Comparison of ENCODE assay signal across 10 mouse cellular contexts in the genomic region with DNA sequence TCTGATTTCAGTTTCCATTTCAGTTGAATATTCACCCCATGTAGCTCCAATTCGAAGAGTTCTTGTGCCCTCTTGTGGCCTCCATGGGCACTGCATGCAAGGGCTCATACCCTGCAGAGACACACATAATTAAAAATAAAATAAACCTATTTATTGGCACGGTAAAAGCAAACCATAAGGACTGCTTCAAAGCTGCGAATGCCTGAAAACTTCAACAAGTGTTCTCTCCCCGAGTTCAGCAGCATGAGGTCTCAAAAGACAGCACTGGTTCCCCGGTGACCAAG. TPM values are rescaled to one million over a fixed set of nuclear protein-coding genes. Genes with fewer than 3 reads are reported as not detected.
A peak's percentile ranks its signal among the peaks of the same experiment; 100 is the strongest.
DNase-seq lines count a peak whose midpoint lies in the region; ATAC-seq and TF ChIP-seq lines count a peak whose summit lies in the region.
"Had no signal": no experiment of that assay in that cellular context is flagged by ENCODE, and none has a peak within 500 bp of the region (broad histone marks: within the 10 kb centered on the region; RNA-seq: fewer than 3 reads in every experiment).

No protein-coding gene starts in this region.

- H3K36me3 ChIP-seq in midbrain, postnatal 0 days (ENCODE audit: insufficient read depth, low read length): no peaks in the 10 kb centered on the region
- H3K36me3 ChIP-seq in midbrain, embryonic 13.5 days: no peaks in the 10 kb centered on the region

- H3K9me3 ChIP-seq in midbrain, postnatal 0 days (ENCODE audit: low read length): peaks cover 90% of the 10 kb centered on the region
- H3K9me3 ChIP-seq in midbrain, embryonic 13.5 days: peaks cover 83% of the 10 kb centered on the region

- 35% methylated on average over 5 of the region's 5 CpGs for WGBS in cerebellum, adult 2 months
- WGBS in midbrain, postnatal 0 days: 41% methylated on average over 5 of the region's 5 CpGs
- 37% methylated on average over 5 of the region's 5 CpGs for WGBS in midbrain, embryonic 13.5 days

- no peak for TF ChIP-seq POLR2A in cerebellum, adult 2 months (IDR thresholded peaks at IDR 0.05; ENCODE audit: borderline replicate concordance, insufficient read depth, low read length)

- DNase-seq in cerebellum, adult 2 months: no peak
- DNase-seq in cerebellum, adult 9-11 months: no peak
- peak; percentile 74 for DNase-seq in midbrain, postnatal 0 days (ENCODE audit: low spot score)
- peak; percentile 70 for DNase-seq in brain, adult 2 months (ENCODE audit: low read depth, low spot score)
- peak; percentile 76 for DNase-seq in lung, postnatal 14 days
- peak; percentile 55 to 64 for DNase-seq in thymus, postnatal 36 days

- H3K27ac ChIP-seq in cerebellum, adult 2 months (ENCODE audit: insufficient read depth, low read length): no peak overlapping the region
- H3K27ac ChIP-seq in midbrain, postnatal 0 days (ENCODE audit: low read depth, low read length): no peak overlapping the region
- no peak overlapping the region for H3K27ac ChIP-seq in midbrain, embryonic 13.5 days

- no peak overlapping the region for H3K4me2 ChIP-seq in midbrain, postnatal 0 days (ENCODE audit: low read depth, low read length, poor library complexity, severe bottlenecking)
- no peak overlapping the region for H3K4me2 ChIP-seq in midbrain, embryonic 13.5 days (replicated peaks)

- ATAC-seq in midbrain, postnatal 0 days (ENCODE audit: low FRiP score): no peak
- ATAC-seq in midbrain, embryonic 13.5 days: no peak
- ATAC-seq in inflammation-experienced regulatory T-cells, adult 6 months: peak; percentile 60

- no peak overlapping the region for H3K4me3 ChIP-seq in cerebellum, adult 2 months (replicated peaks; ENCODE audit: insufficient read depth, low read depth, low read length)
- no peak overlapping the region for H3K4me3 ChIP-seq in midbrain, postnatal 0 days (ENCODE audit: low read depth, low read length)
- H3K4me3 ChIP-seq in midbrain, embryonic 13.5 days (replicated peaks): no peak overlapping the region
- H3K4me3 ChIP-seq: megakaryocyte, embryonic 14.5 days had no signal

- H3K27me3 ChIP-seq in cerebellum, adult 2 months (ENCODE audit: control insufficient read depth, insufficient read depth, low read length): no peaks in the 10 kb centered on the region
- H3K27me3 ChIP-seq in midbrain, postnatal 0 days (ENCODE audit: insufficient read depth, low read length): no peaks in the 10 kb centered on the region
- H3K27me3 ChIP-seq in midbrain, embryonic 13.5 days: no peaks in the 10 kb centered on the region

- TF ChIP-seq CTCF in cerebellum, adult 2 months (IDR thresholded peaks at IDR 0.05; ENCODE audit: borderline replicate concordance, insufficient read depth, low read depth, low read length): peak; percentile 73; the same call in 1 of the 2 replicates
- TF ChIP-seq CTCF in midbrain, postnatal 0 days (IDR thresholded peaks at IDR 0.05): peak; percentile 87

- H3K9ac ChIP-seq in midbrain, postnatal 0 days (replicated peaks; ENCODE audit: low read length, poor library complexity, severe bottlenecking): no peak overlapping the region
- H3K9ac ChIP-seq in midbrain, embryonic 13.5 days (replicated peaks): no peak overlapping the region

- H3K4me1 ChIP-seq in cerebellum, adult 2 months (ENCODE audit: control insufficient read depth, insufficient read depth, low read length): no peaks in the 10 kb centered on the region
- H3K4me1 ChIP-seq in midbrain, postnatal 0 days (ENCODE audit: insufficient read depth, low read length): no peaks in the 10 kb centered on the region
- H3K4me1 ChIP-seq in midbrain, embryonic 13.5 days (replicated peaks): no peaks in the 10 kb centered on the region

RNA-seq across cellular contexts. Expression of gene Trpm8, which starts 10.2 kb away (rescaled TPM):
- polyA plus RNA-seq in cerebellum, adult 2 months (2012; rRNA removed): 0.48 and 0.49 TPM in 2 replicates
- total RNA-seq in midbrain, postnatal 0 days (2014; rRNA removed): 1.2 TPM in 2 replicates
- 0.21 and 0.29 TPM in 2 replicates for polyA plus RNA-seq in midbrain, postnatal 0 days (2015; fragmentation: Nextera tagmentation; extraction: Ambion mirVana)
- 0.04 TPM in 1 of 2 replicates, not detected in the other for polyA plus RNA-seq in midbrain, embryonic 13.5 days (2015; fragmentation: Nextera tagmentation; extraction: Ambion mirVana)
- not detected for polyA plus RNA-seq in inflammation-experienced regulatory T-cells, adult 6 months (2017; shearing (Covaris generic))
- total RNA-seq: heart, adult 18-20 months had no signal

RNA-seq across cellular contexts. Expression of gene Hjurp, which starts 10.2 kb away (rescaled TPM):
- 79.1 and 80.4 TPM in 2 replicates for polyA plus RNA-seq in cerebellum, adult 2 months (2012; rRNA removed)
- total RNA-seq in midbrain, postnatal 0 days (2014; rRNA removed): 88.0 and 96.8 TPM in 2 replicates
- polyA plus RNA-seq in midbrain, postnatal 0 days (2015; fragmentation: Nextera tagmentation; extraction: Ambion mirVana): 42.3 and 45.9 TPM in 2 replicates
- polyA plus RNA-seq in midbrain, embryonic 13.5 days (2015; fragmentation: Nextera tagmentation; extraction: Ambion mirVana): 107 and 110 TPM in 2 replicates
- 10 to 100 TPM; 37.3 to 97.3 (median 69.6) TPM for polyA plus RNA-seq in inflammation-experienced regulatory T-cells, adult 6 months (2017; shearing (Covaris generic))

Comparison
In these comparisons a context has a peak if more than half of its experiments do, and no peak if none do; other contexts are left out.
1. DNase-seq: peak in midbrain, postnatal 0 days (single experiment), brain, adult 2 months (single experiment), lung, postnatal 14 days (single experiment) and thymus, postnatal 36 days (2 of 2); none in cerebellum, adult 2 months (0 of 2) and cerebellum, adult 9-11 months (single experiment).